Mouse (Mus musculus): ENCODE data around the gene Specc1l. TPM values are rescaled to one million over a fixed set of nuclear protein-coding genes. Genes with fewer than 3 reads are reported as not detected.
"Not testable (repeated sequence)": the region's sequence is repeated elsewhere in the genome, so short reads cannot be mapped to it uniquely, and the experiment has no call there.

Gene Specc1l
- polyA plus RNA-seq, 1 experiment, result 0.20 TPM

DNA sequence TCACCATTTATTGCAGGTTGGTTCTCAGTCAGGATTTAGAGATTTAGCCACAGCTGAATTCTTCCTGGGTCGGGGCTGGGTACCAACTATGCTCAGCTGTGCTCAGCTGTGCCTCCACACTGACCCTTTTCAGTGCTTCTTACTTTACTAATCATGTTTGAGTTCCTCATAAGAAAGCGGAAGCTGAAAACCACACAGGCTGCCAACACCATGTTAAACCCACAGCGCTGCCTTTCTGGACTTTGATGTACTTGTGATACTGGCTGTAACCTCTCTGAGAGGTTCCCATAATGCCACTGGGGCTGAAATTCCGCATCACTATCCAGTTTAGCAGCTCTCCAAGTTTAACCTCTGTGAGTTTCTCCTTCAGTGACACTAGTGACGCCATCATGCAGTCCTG, 70.8 kb downstream of the Specc1l start:
- peaks cover 28% of the 10 kb centered on the region for H3K36me3 ChIP-seq (ENCODE audit: control insufficient read depth)
- H3K9me3 ChIP-seq (ENCODE audit: control insufficient read depth, low read length), result no peaks in the 10 kb centered on the region
- TF ChIP-seq GATA1 (IDR thresholded peaks at IDR 0.05; ENCODE audit: low read length) (no peak), TAL1 (IDR thresholded peaks at IDR 0.05; ENCODE audit: low read length) (no peak)
- H3K4me3 ChIP-seq (replicated peaks), result no peak overlapping the region
- H3K4me1 ChIP-seq (ENCODE audit: control insufficient read depth), result no peaks in the 10 kb centered on the region
- H3K27me3 ChIP-seq (ENCODE audit: control insufficient read depth), result no peaks in the 10 kb centered on the region

DNA sequence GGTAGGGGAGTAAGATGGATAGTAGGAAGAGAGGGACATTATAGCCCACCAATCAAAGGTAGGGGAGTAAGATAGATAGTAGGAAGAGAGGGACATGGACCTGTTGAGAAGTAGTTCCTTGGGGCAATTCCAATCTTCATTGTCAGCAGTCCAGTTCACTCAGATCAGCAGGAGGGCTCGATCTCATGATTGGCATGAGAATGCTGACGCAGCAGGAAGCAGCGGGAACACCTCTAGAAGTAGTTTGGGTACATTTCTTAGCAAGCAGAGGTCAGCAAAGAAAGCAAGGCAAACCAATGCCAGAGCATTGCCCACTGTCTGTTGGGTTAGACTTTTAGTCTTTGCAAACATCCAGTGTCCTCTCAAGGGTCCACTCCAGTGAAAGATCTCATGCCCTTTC, 71.9 kb downstream of the Specc1l start:
- Histone ChIP-seq H3K4me3 (replicated peaks) (no peak overlapping the region), H3K36me3 (ENCODE audit: control insufficient read depth) (peaks cover 27% of the 10 kb centered on the region), H3K27me3 (ENCODE audit: control insufficient read depth) (no peaks in the 10 kb centered on the region), H3K9me3 (ENCODE audit: control insufficient read depth, low read length) (no peaks in the 10 kb centered on the region), H3K4me1 (ENCODE audit: control insufficient read depth) (no peaks in the 10 kb centered on the region)
- TF ChIP-seq TAL1 (IDR thresholded peaks at IDR 0.05; ENCODE audit: low read length), result no peak
- no peak for TF ChIP-seq GATA1 (IDR thresholded peaks at IDR 0.05; ENCODE audit: low read length)

- H3K9me3 ChIP-seq (ENCODE audit: control insufficient read depth, low read length), result no peaks in the 10 kb centered on the region
- TF ChIP-seq TAL1 (IDR thresholded peaks at IDR 0.05; ENCODE audit: low read length), result no peak
- no peak for TF ChIP-seq GATA1 (IDR thresholded peaks at IDR 0.05; ENCODE audit: low read length)
- H3K36me3 ChIP-seq (ENCODE audit: control insufficient read depth), result peaks cover 11% of the 10 kb centered on the region
- H3K27me3 ChIP-seq (ENCODE audit: control insufficient read depth), result no peaks in the 10 kb centered on the region
- no peak overlapping the region for H3K4me3 ChIP-seq (replicated peaks)
- peaks cover 6% of the 10 kb centered on the region for H3K4me1 ChIP-seq (ENCODE audit: control insufficient read depth)
Observed at GRCm38 (mm10) chr10:75288579-75288978, 76.7 kb downstream of the Specc1l start.

DNA sequence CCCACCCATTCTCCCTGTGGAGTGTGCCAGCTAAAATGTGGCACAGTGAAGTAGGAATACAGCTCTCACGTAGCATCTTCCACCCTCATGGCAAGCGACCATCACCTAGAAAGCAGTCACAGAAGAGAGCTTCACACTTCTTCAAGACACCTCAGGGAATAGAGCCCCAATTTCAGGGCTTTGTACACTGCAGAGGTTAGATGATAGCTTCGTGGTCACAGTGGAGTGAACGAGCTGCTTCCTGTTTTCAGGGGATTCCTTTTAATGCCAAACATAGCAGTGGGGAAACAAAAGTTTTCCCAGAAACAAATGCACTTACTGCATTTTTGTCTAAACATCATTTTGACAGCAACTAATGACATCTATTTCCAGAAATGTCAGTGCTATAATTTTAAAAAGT, 77.5 kb downstream of the Specc1l start:
- Histone ChIP-seq H3K27me3 (ENCODE audit: control insufficient read depth) (no peaks in the 10 kb centered on the region), H3K4me3 (replicated peaks) (no peak overlapping the region), H3K36me3 (ENCODE audit: control insufficient read depth) (peaks cover 7% of the 10 kb centered on the region), H3K4me1 (ENCODE audit: control insufficient read depth) (peaks cover 6% of the 10 kb centered on the region), H3K9me3 (ENCODE audit: control insufficient read depth, low read length) (no peaks in the 10 kb centered on the region)
- TF ChIP-seq GATA1 (IDR thresholded peaks at IDR 0.05; ENCODE audit: low read length) (no peak), TAL1 (IDR thresholded peaks at IDR 0.05; ENCODE audit: low read length) (no peak)

GRCm38 (mm10) chr10:75290650-75291049, 78.8 kb downstream of the Specc1l start:
- H3K9me3 ChIP-seq (ENCODE audit: control insufficient read depth, low read length), result no peaks in the 10 kb centered on the region
- no peak overlapping the region for H3K4me3 ChIP-seq (replicated peaks)
- H3K4me1 ChIP-seq (ENCODE audit: control insufficient read depth), result peaks cover 6% of the 10 kb centered on the region
- H3K27me3 ChIP-seq (ENCODE audit: control insufficient read depth), result no peaks in the 10 kb centered on the region
- TF ChIP-seq TAL1 (IDR thresholded peaks at IDR 0.05; ENCODE audit: low read length), result no peak
- TF ChIP-seq GATA1 (IDR thresholded peaks at IDR 0.05; ENCODE audit: low read length), result no peak
- peaks cover 10% of the 10 kb centered on the region for H3K36me3 ChIP-seq (ENCODE audit: control insufficient read depth)

- Histone ChIP-seq H3K36me3 (ENCODE audit: control insufficient read depth) (peaks cover 10% of the 10 kb centered on the region), H3K27me3 (ENCODE audit: control insufficient read depth) (no peaks in the 10 kb centered on the region), H3K4me1 (ENCODE audit: control insufficient read depth) (peaks cover 6% of the 10 kb centered on the region), H3K9me3 (ENCODE audit: control insufficient read depth, low read length) (no peaks in the 10 kb centered on the region), H3K4me3 (replicated peaks) (no peak overlapping the region)
- TF ChIP-seq GATA1 (IDR thresholded peaks at IDR 0.05; ENCODE audit: low read length) (no peak), TAL1 (IDR thresholded peaks at IDR 0.05; ENCODE audit: low read length) (no peak)
Observed at GRCm38 (mm10) chr10:75291338-75291737, 79.5 kb downstream of the Specc1l start.

DNA sequence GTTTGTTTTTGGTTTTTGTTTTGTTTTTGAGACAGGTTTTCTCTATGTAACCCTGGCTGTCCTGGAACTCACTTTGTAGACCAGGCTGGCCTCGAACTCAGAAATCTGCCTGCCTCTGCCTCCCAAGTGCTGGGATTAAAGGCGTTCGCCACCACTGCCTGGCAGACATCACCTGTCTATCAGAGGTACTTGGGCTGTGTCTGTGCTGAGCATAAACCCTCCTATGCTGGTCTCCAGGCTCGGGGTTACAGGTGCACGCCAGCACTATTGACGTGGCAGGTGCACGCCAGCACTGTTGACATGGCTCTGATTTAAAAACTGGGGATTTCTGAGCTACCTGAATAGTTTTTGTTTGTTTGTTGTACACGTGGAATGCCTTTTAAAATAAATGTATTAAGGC, 80.3 kb downstream of the Specc1l start:
- H3K27me3 ChIP-seq (ENCODE audit: control insufficient read depth); H3K4me3 ChIP-seq (replicated peaks); H3K9me3 ChIP-seq (ENCODE audit: control insufficient read depth, low read length); H3K4me1 ChIP-seq (ENCODE audit: control insufficient read depth): not testable (repeated sequence)
- peaks cover 10% of the 10 kb centered on the region for H3K36me3 ChIP-seq (ENCODE audit: control insufficient read depth)

GRCm38 (mm10) chr10:75293288-75293687, 81.4 kb downstream of the Specc1l start:
- no peaks in the 10 kb centered on the region for H3K27me3 ChIP-seq (ENCODE audit: control insufficient read depth)
- H3K4me1 ChIP-seq (ENCODE audit: control insufficient read depth), result peaks cover 6% of the 10 kb centered on the region
- TF ChIP-seq TAL1 (IDR thresholded peaks at IDR 0.05; ENCODE audit: low read length) (no peak), GATA1 (IDR thresholded peaks at IDR 0.05; ENCODE audit: low read length) (no peak)
- peaks cover 10% of the 10 kb centered on the region for H3K36me3 ChIP-seq (ENCODE audit: control insufficient read depth)
- no peak overlapping the region for H3K4me3 ChIP-seq (replicated peaks)
- H3K9me3 ChIP-seq (ENCODE audit: control insufficient read depth, low read length), result no peaks in the 10 kb centered on the region

DNA sequence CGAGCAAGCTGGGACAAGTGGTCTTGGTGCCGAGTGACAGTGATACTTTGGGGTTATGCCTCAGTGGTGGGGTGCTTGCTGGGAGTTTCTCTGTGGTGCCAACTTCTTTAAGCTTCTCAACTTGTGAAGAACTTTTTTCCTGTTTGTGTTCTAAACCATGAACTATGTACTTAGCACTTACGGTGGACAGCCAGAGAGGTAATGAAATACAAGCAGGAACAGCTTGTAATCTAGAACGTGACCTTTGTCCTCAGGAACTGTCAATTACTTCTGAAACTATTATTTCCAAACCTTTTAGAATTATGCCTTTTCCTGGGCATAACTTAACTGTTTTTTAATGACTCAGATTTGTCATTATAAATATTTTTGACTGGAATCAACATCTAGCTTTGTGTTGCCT, 82.5 kb downstream of the Specc1l start:
- Histone ChIP-seq H3K36me3 (ENCODE audit: control insufficient read depth) (peaks cover 6% of the 10 kb centered on the region), H3K9me3 (ENCODE audit: control insufficient read depth, low read length) (no peaks in the 10 kb centered on the region), H3K27me3 (ENCODE audit: control insufficient read depth) (no peaks in the 10 kb centered on the region), H3K4me1 (ENCODE audit: control insufficient read depth) (peaks cover 6% of the 10 kb centered on the region), H3K4me3 (replicated peaks) (no peak overlapping the region)
- TF ChIP-seq TAL1 (IDR thresholded peaks at IDR 0.05; ENCODE audit: low read length) (no peak), GATA1 (IDR thresholded peaks at IDR 0.05; ENCODE audit: low read length) (no peak)

- H3K36me3 ChIP-seq (ENCODE audit: control insufficient read depth), result peaks cover 6% of the 10 kb centered on the region
- H3K4me3 ChIP-seq (replicated peaks), result no peak overlapping the region
- H3K4me1 ChIP-seq (ENCODE audit: control insufficient read depth), result peaks cover 6% of the 10 kb centered on the region
- H3K9me3 ChIP-seq (ENCODE audit: control insufficient read depth, low read length), result no peaks in the 10 kb centered on the region
- H3K27me3 ChIP-seq (ENCODE audit: control insufficient read depth), result no peaks in the 10 kb centered on the region
- TF ChIP-seq TAL1 (IDR thresholded peaks at IDR 0.05; ENCODE audit: low read length) (no peak), GATA1 (IDR thresholded peaks at IDR 0.05; ENCODE audit: low read length) (no peak)
Observed at GRCm38 (mm10) chr10:75294926-75295325, 83.1 kb downstream of the Specc1l start.

Data from erythroblast, embryonic 14.5 days (primary cell).